Mouse (Mus musculus): ENCODE results near the gene Naxe. TPM values are rescaled to one million over a fixed set of nuclear protein-coding genes. Genes with fewer than 3 reads are reported as not detected.
A peak's percentile ranks its signal among the peaks of the same experiment; 100 is the strongest.

Naxe gene
- total RNA-seq, 2 experiments from 2014 or later = 77.7 to 78.1 TPM

GRCm38 (mm10) chr3:88057030-88057429 lies 1.3 kb downstream of the Naxe start:
- no peak for DNase-seq

DNA sequence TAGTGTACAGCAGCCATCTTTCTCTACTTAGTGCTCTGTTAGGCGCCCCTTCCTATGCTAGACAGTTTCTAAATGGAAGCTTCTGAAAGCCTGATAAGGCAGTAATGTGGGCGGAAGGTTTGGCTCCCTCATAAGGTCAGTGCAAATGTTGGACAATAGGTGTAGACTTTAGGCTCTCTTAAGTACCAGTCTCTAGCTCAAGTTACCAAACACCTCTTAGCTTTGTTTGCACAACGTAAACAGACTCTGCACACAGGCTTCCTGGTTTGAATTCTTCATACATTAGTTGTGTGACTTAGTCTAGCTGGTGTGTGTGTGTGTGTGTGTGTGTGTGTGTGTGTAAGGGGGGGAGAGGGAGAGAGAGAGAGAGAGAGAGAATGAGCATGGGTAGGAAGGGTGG lies 8.8 kb downstream of the Naxe start:
- DNase-seq = no peak

DNA sequence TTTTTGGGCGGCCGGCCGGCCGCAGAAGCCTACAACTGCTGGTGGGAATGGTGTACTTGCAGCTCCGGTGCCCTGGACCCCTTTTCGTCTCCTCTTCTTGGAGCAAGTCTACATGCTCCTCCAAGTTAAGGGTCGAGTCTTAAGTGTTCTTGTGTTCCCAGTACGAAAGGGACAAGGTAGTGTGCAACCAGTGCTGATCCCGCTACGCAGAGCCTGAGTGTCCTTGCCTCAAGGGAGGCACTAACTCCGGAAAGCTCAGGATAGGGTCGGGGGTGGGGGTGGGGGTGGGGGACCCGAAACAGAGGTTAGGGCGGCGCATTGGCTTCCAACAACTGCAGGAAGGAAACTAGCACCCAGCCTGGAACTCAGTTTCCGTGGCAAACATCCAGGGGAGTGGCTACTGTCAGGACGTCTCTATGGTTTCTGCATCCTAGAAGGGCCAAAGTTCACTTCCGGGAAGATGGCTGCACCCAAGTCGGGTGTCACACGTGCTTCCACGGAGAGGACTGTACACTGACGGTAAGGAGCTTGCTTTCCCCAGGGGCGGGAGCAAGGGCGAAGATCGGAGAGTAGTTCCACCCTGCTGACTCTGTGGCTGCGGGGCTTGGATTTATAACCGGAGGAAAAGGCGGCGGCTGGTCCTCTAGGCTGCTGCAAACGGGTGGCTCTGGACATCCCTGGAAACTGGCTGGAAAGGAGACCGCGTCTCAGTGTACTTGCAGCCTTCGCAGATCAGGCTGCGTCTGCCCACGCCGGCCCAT lies 15.5 kb downstream of the Naxe start, which contains the start of gene Gpatch4:
Gene Gpatch4, plus strand, starts transcription at position 448 of the 761 bp plus-strand sequence.
- peak; percentile 80 to 82 for DNase-seq

GRCm38 (mm10) chr3:88035561-88036293 lies 22.6 kb downstream of the Naxe start:
- no peak for DNase-seq

DNA sequence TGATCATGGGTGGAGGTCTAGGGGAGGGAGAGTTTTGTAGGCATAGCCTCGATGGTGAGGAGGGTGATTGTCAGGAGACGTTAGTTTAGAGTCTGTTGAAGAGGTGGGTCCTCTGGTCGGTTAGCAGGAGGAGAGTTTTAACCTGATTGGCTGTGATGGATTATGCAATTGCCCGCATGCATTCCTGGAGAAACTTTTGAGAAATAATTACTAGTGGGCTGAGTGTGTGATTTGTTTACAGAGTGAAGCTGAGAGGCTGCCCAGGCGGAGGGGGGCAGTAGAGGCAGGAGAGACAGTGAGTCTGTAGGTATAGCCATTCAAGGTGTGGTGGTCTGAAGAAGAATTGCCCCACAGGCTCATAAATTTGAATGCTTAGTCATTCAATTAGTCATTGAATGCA lies 24.8 kb downstream of the Naxe start:
- DNase-seq = no peak

- DNase-seq = peak; percentile 48 to 51
These were observed 27.5 kb downstream of the Naxe start for GRCm38 (mm10) chr3:88030608-88031395.

DNA sequence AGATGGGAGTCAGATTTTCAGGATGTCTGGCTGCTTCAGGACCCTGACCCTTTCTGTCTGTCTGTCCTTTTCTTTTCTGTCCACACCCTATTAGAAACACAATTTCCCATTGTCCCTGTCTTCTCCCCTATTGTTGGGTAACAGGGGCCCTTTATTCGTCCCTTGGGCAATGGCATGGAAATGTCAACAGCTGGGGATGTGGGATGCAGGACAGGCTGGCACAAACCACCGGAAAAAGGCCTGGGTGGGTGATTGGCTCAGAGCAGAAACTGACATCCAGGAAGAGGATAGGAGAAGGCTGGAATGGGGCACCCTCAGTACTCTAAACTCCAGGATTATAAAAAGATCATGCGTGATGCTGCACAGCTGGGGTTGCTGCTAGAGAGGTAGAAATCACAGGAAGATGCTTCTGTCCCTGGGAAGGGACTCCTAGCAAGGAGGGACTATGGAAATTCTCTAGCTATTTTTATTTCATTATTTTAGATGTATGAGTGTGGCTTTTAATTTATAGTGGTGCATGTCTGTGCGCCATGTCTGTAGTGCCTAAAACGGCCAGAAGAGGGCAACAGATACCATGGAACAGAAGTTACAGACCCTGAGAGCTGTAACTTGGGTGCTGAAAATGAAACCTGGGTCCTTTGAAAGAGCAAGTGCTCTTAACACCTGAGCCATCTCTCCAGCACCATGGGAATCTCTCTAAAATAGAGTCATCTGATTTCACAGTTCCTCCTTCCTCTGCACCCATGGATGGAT lies 30.7 kb downstream of the Naxe start, which contains the start of gene Hapln2:
Gene Hapln2, minus strand, starts transcription at position 150 of the 753 bp plus-strand sequence.
- peak in 1 of 2 experiments; percentile 20 for DNase-seq

DNA sequence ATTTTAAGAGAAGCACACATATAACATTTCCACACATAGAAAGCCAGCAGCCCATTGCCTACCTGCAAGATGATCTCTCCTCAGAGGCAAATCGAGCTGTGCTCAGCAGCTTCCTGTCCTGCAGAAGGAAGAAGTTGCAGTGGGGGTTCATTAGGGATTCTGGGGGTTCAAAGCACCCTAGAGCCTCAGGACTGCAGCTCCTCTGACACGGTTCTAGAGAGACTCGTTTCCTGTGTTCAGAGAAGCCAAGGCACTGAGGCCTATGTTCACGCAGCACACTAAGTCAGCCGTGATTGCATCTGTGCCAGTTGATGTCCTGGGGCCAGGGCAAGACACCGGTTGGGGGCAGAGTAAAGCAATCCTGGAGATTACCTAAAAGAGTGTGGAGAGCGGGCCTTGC lies 31.5 kb downstream of the Naxe start:
- DNase-seq = no peak

DNA sequence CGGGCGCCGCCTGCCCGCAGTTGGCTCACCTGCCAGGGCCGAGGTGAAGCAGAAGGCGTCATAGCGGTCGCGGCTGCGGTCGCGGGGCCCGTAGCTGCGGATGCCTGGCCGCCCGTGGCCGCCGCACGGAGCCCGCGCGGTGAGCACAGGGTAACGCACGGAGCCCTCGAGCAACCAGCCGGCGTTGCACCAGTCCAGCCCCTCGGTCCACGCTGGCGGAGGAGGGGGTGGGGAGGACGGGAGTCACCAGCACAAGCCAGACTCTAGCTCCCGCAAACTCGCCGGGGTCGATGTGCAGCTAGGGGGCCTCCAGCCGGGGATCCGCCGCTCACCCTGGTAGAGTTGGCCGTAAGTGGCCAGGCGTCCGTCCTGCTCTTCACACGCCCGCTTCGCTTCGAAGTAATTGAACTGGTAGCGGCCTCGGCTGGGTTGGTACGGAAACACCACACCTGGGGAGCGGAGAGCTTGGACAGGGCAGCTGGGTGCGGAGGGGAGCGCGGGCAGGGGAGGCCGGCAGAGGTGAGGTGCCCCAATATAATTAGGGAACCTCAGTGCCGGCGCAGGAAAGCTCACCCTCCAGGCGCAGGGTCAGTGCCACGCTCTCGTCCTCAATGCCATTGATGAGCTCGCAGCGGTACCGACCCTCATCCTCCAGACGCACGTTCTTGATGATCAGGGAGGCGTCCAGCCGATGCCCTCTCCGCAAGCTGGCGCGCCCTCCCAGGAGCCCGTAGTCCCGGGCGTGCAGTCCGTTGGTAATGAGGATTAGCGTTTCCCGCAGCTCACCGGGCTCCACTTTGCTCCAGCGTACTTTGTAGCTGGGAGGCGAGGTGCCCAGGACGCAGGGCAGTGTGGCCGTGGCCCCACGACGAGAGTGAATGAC lies 34.9 kb downstream of the Naxe start:
- DNase-seq = no peak

DNA sequence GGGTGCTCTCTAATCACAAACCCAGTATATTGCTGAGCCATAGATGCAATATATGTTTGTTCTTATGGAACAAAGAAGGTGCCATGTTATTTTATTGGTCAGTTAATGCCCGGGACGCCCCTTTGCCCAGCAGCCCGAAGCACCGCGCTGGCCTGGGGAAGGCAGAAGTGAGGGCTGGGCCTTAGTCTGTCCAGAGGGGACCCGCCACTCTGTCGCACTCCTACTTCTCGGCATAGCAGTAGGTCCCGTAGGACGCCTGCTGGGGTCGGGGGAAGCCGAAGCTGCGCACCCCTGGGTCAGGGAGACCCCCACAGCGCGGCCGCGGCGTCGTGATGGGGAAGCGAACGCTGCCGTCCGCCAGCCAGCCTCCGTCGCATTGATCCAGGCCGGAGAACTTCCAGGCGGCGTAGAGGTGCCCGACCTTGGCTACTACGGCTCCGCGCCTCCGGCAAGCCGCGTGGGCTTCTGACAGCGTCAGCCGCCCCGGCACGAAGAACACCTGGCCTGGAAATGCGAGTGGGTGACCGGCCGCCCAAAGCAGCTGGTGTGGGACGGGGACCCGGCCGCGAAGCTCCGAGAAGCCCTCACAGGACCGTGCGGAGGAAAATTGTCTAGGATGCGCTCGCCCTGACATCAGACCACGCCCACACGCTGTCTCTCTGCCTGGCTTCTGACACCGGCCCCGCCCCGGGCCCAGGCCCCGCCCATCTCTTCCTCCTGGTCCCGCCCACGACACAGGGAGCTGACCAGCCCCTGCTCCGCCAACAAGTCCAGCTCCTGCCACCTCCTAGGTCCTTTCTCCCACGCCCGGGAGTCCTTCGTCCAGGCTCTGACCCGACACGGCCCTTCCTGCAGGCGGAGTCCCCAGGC lies 35.7 kb downstream of the Naxe start:
- DNase-seq = peak; percentile 82

DNA sequence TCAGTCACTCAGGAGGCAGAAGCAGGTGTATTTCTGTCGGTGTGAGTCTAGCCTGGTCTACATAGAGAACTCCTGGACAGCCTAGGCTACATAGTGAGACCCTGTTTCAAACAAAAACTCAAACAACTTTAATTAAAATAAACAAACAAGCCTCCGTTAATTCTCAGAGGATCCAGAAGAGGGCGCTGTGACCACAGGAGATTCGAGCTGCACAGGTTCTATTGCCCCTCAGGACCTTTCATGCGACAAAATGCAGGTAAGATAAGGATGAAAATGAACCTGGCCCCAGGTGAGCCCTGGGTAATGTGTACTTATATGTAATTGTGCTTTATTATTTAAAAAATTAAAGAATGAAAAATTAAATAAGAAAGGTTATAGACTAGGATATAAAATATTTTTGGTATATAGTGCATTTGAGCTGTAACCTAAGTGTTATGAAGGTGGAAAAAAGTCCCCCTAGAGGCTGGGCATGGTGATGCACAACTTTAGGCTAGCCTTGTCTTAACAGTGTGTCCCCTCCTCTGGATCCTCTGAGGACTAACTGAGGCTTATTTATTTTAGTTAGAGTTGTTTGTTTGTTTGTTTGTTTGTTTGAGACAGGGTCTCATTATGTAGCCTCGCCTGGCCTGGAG lies 47.5 kb downstream of the Naxe start:
- no peak for DNase-seq

Other genes with a start within 250 kb of the Naxe start
- gene Pear1, start 234.2 kb downstream of the Naxe start, total RNA-seq (2021) = 10 to 100 TPM in 1 of 2 experiments, 1 to 10 TPM in 1; 8.0 to 10.4 TPM
- not detected for gene Sh2d2a, start 211.7 kb downstream of the Naxe start, total RNA-seq (2021)
- 10 to 100 TPM; 58.3 to 58.6 TPM for gene Prcc, start 172.9 kb downstream of the Naxe start, total RNA-seq (2021)
- gene Hdgf, start 152.2 kb downstream of the Naxe start, total RNA-seq (2021) = 100 to 1,000 TPM; 140 to 149 TPM
- 10 to 100 TPM; 54.7 to 59.8 TPM for gene Mrpl24, start 139.0 kb downstream of the Naxe start, total RNA-seq (2021)
- 10 to 100 TPM; 15.0 TPM for gene Isg20l2, start 128.2 kb downstream of the Naxe start, total RNA-seq (2021)
- 10 to 100 TPM; 23.5 to 27.9 TPM for gene Rrnad1, start 127.8 kb downstream of the Naxe start, total RNA-seq (2021)
- gene Crabp2, start 109.8 kb downstream of the Naxe start, total RNA-seq (2021) = 1 to 10 TPM; 1.3 to 3.5 TPM
- gene Nes, start 87.4 kb downstream of the Naxe start, total RNA-seq (2021) = 1 to 10 TPM; 4.0 to 5.4 TPM
- gene Bcan, start 58.3 kb downstream of the Naxe start, total RNA-seq (2021) = 100 to 1,000 TPM; 296 to 327 TPM
- 10 to 100 TPM; 14.9 to 18.0 TPM for gene Hapln2, start 30.9 kb downstream of the Naxe start, total RNA-seq (2021)
- gene Gpatch4, start 15.4 kb downstream of the Naxe start, total RNA-seq (2021) = 10 to 100 TPM; 14.5 to 17.8 TPM
- not detected for gene Ttc24, start 19.8 kb upstream of the Naxe start, total RNA-seq (2021)
- under 1 TPM; 0.37 to 0.53 TPM for gene Iqgap3, start 23.5 kb upstream of the Naxe start, total RNA-seq (2021)
- gene Mef2d, start 83.9 kb upstream of the Naxe start, total RNA-seq (2021) = 100 to 1,000 TPM; 191 to 207 TPM
- not detected for gene Rhbg, start 196.2 kb upstream of the Naxe start, total RNA-seq (2021)
- under 1 TPM; 0.47 to 0.76 TPM for gene Gm38392, start 228.7 kb upstream of the Naxe start, total RNA-seq (2021)
- gene Tsacc, start 238.5 kb upstream of the Naxe start, total RNA-seq (2021) = 1 to 10 TPM; 5.0 to 5.3 TPM
- gene Cct3, start 238.6 kb upstream of the Naxe start, total RNA-seq (2021) = 100 to 1,000 TPM; 185 to 188 TPM